Mouse (Mus musculus) CD4-positive, CD25-positive, alpha-beta regulatory T cell, adult 2 months (primary cell): ENCODE measurements around the gene Sulf2.
A peak's percentile ranks its signal among the peaks of the same experiment; 100 is the strongest.
"Not testable (repeated sequence)": the region's sequence is repeated elsewhere in the genome, so short reads cannot be mapped to it uniquely, and the experiment has no call there.

Experiments
- DNase-seq: peaks from one replicate; pipeline ENCODE4 v3.0.0-alpha.2; 2012; ENCODE audit warnings: low read depth, low spot score

The Sulf2 gene

DNA sequence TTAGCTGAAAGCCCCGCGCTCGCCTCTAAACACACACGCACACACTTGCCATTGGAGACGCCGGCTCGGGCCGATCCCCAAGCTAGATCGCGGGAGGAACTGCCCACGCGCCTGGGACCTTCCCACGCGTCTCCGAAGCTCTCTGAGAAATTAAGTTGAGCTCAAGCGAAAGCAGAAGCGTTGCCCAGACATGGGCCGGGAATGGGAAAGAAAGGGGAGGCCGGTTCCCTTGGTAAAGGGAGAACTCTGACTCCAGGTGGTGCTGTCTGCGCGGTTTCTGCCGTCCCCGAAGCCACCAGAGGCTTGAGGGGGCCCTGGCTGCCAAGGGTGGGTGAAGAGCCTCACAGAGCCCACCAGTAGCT is at the start of gene Sulf2:
TSS of gene Sulf2 (minus strand) at position 210 of the 362 bp plus-strand sequence.
- DNase-seq: no peak

DNA sequence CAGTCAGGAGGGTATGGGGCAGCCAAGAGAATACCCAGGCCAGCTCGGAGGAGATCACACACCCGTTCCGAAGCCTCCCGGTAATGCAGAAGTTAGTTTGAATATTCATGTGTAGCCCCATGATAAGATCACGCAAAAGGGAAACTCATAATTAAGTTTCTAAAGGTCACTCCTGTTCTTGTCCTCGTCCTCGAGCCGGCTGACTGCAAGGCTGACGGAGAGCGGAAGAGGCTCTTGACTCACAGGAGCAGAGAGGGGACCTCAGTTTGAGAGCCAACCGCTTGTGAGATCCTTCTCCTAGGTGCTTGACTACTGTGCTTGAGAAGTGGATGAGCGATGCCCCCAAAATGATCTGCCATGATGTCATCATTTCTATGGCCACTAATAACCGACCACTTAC is 48.7 kb upstream of the Sulf2 start:
- no peak for DNase-seq

DNA sequence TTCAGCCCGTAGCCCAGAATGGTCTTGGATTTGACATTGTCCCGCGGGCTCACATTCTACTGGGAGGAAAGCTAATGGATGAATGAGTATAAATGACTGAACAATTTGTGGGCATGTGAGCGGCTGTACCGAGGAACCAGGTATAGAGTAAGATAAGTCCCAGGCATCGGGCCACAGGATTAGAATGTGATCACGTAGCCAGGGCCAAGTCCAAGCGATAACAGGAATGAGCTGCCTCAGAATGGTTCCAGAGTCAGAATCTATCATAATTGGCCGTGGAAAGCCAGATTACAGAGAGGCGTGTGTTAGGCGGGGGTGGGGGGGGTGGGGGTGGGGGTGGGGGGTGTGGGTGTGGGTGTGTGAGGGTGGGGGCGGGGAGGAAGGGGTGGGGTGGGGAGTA is 48.2 kb upstream of the Sulf2 start:
- no peak for DNase-seq

DNA sequence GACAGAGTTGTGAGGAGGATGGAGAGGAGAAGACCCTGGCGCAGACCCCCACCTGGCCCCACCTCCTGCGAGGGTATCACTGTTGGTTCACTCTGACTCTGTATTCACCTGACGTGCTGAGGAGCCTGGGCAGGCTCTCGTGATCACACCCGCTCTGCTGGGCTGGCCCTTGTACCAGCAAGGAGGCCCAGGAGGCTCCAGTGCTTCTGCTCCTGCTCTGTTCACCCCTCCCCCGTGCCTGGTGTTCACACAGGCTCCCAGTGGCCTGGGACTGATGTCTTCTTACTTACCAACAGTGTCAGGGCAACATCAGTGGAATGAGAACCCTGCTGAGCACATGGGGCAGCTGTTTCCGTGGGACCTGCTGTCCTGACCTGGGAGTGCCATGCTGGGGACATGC is 42.5 kb upstream of the Sulf2 start:
- no peak for DNase-seq

DNA sequence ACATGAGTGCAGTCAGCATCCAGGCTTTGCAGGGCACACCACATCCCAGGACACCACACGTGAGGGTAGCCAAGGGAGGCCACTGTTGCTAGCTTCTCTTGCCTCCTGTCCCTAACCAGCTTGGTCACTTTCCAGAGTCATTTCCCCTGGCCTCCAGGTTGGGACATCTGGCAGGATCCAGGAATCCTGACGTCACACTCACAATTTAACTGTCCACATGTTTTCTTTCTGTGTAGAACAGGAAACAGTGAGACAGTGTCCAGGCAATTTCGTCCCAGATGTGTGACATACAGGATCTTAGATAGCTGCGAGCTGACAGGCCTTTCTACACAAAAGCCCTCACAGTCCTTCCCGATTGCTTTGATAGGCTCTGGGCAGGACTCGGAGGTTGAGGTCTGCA is 41.6 kb upstream of the Sulf2 start:
- DNase-seq: no peak

DNA sequence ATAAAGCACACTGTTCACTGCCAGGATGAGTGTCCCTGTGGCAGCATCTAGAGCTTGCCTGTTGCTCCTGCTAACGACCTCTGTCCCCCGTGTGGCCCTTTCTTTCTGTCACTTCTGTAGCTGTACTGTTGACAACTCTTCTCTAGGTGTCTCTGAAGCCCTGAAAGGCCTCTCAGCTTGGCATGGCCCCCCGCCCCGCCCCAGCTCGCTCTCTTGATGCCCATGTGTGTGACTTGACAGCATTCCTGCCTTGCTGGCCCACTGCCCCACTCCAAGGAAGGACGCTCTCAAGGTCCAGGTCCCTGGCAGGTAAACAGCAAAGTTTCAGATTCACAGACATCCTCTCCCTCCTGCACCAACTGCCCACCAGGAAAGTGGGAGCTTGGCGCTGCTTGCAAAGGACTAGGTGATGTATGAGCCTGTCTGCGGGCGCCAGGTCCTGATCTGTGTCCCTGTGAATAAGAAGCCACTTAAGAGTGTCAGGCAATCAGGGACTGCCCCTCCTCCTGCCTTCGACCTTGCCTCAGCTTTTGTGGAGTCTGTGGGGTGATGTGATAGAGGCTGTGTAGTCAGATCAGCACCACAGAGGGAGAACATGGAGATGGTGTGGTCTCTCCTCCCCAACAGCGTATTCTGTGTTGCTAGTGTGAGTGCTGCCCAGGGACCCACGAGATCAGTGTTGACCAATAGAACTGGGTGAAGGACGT is 40.8 kb upstream of the Sulf2 start:
- DNase-seq: no peak

DNA sequence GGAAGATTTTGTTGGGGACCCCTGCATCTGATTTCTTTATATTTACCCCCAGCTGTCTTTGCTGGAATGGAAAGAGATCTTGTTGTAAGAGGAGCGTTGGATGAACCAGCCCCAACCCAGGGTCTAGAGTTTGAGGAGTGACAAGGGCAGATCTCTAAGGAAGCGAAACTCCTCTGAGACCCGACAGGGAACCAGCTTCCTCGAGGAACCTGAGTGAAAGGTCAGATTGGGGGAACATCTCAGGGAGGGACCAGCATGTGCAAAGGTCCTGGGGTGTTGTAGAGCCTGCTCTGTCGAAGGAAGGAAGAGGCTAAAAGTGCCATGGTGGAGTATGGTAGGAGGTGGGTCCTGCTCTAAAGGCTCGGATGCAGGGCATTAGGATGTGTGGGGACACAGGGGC is 39.6 kb upstream of the Sulf2 start:
- DNase-seq: no peak

DNA sequence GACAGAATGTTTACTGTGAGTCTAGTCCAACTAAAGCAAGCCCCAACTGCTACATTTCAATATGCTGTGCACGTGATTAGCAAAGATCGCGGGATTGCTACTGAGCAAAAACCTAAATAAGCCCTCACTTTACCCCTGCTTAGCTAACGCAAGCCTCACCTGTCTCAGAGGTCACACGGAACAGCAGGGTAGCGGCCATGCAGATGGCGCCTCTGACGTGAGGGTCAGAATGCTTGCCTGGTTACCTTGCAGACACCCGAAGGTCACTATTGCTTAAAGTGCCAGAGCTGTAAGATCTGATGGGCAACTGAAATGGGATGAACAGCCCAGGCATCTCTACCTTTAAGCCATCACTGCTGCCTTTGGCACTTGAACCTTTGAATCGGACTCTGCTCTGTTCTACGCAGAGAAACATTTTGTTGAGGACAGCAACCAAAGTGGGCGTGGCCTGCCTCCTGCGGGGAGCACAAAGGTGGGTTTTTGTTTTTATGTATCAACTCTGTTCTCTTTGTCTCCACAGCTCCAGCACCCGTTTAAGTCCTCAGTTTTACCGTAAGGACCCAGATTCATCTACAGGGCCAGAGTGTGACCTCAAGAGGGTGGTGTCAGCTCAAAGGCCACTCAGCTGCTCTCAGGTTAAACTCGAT is 38.8 kb upstream of the Sulf2 start:
- no peak for DNase-seq

DNA sequence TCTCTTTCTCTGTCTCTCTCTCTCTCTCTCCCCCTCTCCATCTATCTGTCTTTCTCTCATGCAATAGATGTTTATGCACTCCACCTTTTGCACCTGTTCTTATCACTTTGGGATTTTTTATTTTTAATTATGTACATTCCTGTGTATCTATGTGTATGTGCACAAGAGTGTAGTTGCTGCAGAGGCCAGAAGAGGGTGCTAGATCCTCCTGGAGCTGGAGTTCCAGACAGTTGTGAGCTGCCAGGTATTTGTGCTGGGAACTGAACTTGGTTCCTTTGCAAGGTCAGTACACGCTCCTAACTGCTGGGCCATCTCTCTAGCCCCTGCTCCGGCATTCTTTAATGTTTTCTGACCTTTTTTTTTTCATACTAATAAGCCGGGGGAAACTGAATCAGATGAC is 38.0 kb upstream of the Sulf2 start:
- no peak for DNase-seq

DNA sequence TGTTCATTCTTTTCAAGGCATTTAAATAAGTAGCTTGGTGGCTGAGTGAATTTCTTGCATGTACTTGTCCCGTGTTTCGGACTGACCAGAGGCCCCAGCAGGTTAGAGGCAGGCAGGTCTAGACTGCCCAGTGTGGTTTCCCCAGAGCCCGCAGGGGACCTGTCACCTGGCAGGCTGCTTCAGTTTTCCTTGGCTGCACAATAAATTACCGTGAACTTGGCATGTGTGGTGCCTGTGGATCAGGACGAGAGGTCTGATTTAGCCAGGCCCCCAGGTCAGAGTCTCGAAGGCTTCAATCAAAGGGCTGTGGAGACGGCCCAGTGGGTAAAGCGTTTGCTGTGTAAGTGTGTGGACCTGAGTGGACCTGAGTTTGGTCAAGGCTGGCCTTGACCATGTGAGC is 35.4 kb upstream of the Sulf2 start:
- no peak for DNase-seq

DNA sequence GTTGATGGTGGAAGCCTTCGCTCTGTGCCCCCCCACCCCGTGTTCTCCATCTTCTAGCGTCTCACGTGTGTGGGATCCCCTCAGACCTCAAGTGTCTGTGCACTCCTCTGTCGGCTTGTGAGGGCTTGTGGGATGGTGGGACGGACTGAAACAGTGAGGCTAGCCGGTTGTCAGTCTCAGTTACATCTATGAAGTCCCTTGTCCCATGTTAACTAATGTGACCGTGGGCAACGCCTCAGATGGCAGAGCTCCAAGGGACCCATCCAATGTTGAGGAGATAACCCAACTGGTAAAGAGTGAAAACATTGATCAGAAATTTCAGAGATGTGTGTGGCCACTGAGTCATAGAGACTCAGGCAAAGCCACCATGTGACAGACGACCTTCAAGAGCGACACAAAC is 33.7 kb upstream of the Sulf2 start:
- DNase-seq: no peak

DNA sequence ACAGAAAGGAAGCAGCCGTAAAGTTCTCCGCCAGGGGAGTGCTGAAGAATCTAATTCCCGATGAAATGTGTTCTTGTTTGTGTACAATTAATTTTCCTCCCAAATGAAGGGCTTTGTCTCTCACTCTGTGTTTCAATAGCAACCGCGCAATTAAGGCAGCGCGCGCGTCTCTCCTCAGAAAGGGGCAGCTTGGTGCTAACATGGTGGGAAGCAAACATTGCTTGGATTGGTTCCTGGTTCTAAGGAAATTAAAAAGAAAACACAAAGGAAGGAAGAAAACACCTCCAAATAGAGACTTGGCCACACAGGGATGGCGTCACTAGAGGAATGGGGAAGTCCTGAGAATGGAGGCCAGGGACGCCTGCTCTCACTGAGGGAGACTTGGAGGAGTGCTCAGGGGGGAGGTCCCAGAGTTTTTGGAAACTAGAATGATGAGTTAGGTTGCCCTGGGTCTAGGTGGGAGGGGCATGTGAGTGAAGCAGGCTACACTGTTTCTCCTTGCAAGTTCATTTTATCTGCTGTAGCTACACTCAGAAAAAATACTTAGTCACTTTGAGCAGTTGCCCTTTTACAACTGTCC is 32.5 kb upstream of the Sulf2 start:
- not testable (repeated sequence) for DNase-seq

DNA sequence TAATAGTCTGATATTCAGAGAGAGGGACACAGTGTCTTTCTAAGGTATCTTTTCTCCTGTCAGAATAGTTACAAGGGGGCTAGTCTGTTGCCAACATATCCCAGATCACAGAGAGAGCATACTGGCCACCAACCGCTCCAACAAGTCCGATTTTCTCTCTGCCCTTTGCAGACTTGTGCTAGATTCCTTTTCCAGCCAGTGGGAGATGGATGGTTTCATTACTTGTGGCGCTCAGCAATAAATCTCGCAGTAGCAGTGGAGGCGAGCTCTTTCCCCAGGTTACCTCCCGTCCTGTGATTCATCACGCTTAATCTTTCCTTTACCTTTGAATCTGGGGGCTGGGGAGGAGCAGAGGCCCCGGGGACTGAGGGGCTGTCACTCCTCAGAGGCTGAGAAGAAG is 31.9 kb upstream of the Sulf2 start:
- not testable (repeated sequence) for DNase-seq

DNA sequence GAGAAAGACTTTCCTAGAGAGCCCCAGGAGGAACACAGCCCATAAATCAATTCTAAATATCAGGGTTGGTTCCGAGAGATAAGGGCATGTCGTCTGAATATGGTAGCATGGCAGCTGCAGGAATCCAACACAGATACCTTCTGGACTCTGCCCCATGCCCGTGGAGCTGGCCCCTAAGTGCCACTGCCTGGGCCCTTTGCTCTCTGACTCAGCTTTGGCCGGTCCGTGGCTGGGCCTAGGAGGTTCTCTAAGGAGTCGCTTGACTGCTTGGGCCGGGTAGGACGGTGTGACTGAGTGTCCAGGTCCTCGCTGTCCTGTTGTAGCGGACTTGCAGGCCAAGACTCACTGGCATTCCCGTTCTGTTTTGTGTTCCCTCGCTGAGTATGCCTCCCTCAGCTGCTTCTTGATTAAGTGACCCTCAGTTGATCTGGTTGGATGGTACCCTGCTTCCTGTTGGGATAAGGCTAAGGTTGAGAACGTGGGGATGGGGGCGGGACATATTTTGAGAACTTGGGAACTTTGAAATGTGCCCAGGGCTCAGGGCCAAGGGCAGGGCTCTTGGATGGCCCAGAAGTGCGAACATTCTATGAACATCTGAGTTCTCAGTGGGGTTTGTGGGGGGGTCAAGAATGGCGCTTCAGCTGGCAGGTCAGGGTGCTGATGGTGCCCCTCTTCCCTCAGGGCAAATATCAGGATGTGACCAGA is 30.9 kb upstream of the Sulf2 start:
- DNase-seq: no peak

DNA sequence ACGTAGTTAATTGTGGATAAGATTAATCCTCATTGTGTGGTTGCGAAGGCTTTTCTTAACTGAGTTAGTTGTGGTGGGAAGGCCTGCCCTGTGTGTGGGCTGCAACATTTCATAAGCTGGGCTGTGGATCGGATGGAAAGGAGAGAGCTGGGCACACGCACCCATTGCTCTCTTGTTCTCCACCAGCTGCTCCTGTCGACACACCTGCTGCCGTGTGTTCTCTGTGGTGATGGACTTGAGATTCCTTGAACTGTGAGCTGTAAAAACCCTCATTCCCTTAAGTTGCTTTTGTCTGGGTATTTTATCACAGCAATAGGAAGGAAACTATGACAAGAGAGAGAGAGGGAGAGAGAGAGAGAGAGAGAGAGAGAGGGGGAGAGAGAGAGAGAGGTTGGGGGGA is 30.3 kb upstream of the Sulf2 start:
- no peak for DNase-seq

DNA sequence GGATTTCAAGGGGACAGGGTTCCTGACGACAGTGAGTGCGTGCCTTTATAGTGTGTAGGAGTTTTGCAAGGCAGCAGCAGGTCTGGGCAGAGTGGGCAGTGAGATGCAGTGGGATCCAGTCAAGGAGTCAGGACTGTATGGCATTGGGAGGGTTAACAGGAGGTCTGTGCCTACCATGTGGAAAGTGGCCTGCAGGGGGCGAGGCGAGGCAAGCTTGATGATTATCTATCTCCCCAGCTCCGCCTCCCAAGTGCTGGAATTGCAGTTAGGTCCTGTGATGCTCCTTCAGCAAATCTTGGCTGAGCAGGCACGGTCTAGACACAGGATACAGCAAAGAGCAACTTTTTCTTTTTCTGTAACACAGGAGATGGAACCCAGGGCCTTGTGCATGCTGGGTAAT is 29.0 kb upstream of the Sulf2 start:
- DNase-seq: peak; percentile 8

DNA sequence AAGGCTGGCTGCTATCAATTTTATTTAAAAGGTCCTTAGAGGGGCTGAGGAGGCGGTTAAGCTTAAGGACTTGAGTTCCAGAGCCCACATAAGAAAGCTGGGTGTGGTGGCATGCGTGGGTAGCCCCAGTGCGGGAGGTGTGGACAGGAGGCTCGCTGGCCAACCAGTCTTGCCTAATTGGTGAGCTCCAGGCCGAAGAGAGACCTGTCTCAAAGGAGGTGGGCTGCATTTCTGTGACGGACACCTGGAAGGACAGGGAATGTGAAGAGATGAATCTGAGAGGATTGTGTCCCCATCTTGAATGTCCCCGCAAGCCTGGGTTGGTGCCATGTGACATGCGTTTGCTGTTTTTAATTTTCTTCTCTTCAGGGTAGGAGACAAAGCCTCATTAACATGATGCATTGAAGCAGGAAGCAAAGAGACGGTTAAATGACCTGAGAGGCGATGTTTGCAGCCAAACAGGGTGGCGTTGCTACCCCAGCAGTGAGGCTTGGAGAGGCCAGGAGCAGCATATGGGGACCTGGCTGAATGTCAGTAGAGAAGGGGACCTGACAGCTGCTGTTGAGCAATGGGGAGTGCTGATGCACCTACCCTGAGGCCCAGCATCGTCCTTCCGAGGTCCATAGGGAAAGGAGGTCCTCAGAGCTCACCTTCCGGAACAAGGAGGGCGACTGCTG is 26.7 kb upstream of the Sulf2 start:
- DNase-seq: no peak

DNA sequence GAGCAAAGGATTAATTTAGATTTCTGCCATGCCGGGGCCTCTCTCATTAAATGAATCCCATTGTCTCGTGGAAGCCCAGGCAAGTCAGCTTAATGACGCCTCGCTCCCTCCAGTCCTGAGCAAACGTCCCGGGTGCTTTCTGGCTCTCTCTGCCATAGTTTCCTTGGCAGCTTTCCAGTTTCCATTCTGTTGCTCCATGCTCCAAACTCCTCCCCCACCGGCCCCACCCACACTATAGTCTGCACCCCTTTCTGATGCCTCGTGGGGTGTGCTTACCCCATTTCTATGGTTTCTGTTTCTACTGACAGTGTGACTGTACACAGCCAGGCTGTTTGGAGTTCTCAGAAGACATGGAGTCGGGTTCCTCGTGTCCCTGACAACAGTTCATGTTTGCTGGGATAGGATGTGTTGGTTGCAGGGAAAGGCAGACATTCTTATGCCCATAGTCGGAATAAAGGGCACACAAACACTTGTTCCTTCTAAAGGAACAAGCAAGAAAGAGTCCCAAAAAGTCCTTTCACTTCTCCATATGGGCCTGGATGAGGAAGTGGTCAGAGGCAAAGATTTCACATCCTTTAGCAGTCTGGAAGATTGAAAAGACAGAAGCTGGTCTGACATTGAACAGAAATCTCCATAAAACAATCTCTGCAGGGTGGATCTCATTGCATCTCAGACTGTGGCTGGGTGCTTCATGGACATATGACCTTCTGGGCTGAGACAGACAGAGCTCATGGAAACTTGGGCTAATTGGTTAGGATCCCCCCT is 25.5 kb upstream of the Sulf2 start:
- no peak for DNase-seq

DNA sequence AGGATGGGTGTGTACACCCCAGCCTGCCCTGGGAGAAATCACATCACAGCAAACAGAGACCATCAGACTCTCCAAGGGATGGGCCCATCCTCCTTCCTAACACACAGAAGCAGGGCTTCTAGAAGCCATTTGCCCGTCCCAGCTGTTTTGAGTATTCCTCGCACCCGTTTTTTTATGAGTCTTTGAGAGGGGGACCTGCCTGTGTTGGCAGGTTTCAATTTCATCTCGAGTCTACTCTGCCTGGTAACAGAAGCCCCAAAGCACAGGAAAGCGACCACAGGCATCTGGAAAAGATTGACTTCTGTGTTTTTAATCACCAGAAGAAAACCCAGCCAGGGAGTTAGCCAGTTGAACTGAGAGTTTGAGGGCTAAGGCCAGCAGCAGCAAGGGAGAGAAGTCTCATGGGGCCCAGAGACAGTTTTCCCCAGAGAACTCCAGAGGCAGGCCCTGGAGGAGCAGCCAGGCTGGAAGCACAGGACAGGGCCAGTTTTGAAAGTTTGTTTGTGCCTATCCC is 24.7 kb upstream of the Sulf2 start:
- DNase-seq: no peak

DNA sequence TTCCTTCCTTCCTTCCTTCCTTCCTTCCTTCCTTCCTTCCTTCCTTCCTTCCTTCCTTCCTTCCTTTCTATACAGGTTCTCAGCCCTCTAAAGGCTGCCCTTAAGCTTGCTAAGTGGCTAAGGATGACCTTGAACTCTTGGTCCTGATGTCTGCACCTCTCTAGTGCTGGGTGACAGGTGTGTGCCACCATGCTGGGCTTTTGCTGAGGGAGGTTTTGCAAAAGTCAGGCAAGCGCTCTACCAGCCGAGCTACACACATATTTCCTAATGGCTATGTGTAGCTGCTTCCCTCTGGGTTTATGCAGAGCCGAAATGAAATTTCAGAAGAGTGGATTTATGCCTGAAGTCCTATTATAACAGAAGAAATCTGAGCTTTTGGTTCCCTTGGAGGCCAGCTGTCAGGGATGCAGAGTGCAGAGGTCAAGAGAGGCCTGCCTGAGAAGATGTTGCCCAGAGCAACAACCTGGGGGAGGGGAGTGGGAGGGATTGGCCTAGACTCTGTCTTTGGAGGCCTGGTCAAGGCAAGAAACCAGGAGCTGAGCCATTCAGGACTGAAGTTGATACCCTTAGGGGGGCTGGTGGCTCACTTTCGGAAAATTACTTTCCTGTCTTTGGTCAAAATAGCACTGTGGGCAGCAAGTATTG is 24.1 kb upstream of the Sulf2 start:
- no peak for DNase-seq
